Mouse (Mus musculus) hindbrain, embryonic 14.5 days (tissue): ENCODE measurements around the gene Cgrrf1. TPM values are rescaled to one million over a fixed set of nuclear protein-coding genes. Genes with fewer than 3 reads are reported as not detected.

Experiments
- ATAC-seq: fragments of 200-750 bp; cut with Nextera tagmentation; 2 replicates; pipeline ENCODE4 v1.8.0; 2017; ENCODE audit warnings: moderate number of reproducible peaks, mild to moderate bottlenecking, moderate TSS enrichment, moderate library complexity; ENCODE audit not compliant: low FRiP score
- DNase-seq: peaks from one replicate; pipeline ENCODE4 v3.0.0-alpha.2; 2015; ENCODE audit warnings: low spot score
- H3K27ac ChIP-seq: fragments of 300-500 bp; sonication (generic); 2 replicates; pipeline ENCODE4 v1.5.1; 2014; ENCODE audit warnings: mild to moderate bottlenecking, moderate library complexity
- H3K27me3 ChIP-seq: fragments of 300-500 bp; sonication (generic); 2 replicates; pipeline ENCODE4 v1.6.1; 2014; ENCODE audit warnings: mild to moderate bottlenecking, low read length, mixed read lengths; ENCODE audit not compliant: control insufficient read depth, insufficient read depth
- H3K36me3 ChIP-seq: fragments of 300-500 bp; sonication (generic); replicated peaks from 2 replicates; pipeline ENCODE4 v1.6.1; 2014; ENCODE audit not compliant: control insufficient read depth, insufficient read depth
- H3K4me1 ChIP-seq: fragments of 300-500 bp; sonication (generic); replicated peaks from 2 replicates; pipeline ENCODE4 v1.6.1; 2014; ENCODE audit warnings: antibody characterized with exemption, low read length, mixed read lengths; ENCODE audit not compliant: control insufficient read depth, insufficient read depth
- H3K4me2 ChIP-seq: fragments of 300-500 bp; sonication (generic); replicated peaks from 2 replicates; pipeline ENCODE4 v1.6.1; 2014; ENCODE audit warnings: mild to moderate bottlenecking, moderate library complexity
- H3K4me3 ChIP-seq: fragments of 300-500 bp; sonication (generic); replicated peaks from 2 replicates; pipeline ENCODE4 v1.5.1; 2014; ENCODE audit warnings: mild to moderate bottlenecking, low read length
- H3K9ac ChIP-seq: fragments of 300-500 bp; sonication (generic); 2 replicates; pipeline ENCODE4 v1.6.1; 2014
- H3K9me3 ChIP-seq: fragments of 300-500 bp; sonication (generic); 2 replicates; pipeline ENCODE4 v1.6.1; 2016; ENCODE audit warnings: low read length; ENCODE audit not compliant: control insufficient read depth
- WGBS: fragments of 180-500 bp; shearing (Covaris S2); extraction: QIAGEN DNeasy Blood & Tissue Kit; methylation state at CpG from one replicate; pipeline ENCODE4 v1.1.7; 2014; 5-methylcytosine and 5-hydroxymethylcytosine counted together
- polyA plus RNA-seq: library from polyadenylated mRNA; unstranded; fragments of >200 nt; fragmentation: Nextera tagmentation; extraction: Ambion mirVana; gene quantifications from 2 replicates; pipeline ENCODE4 v1.2.1, GENCODE M21; 2014

Cgrrf1 gene
- polyA plus RNA-seq, 1 experiment from 2014 or later: 21.3 TPM

- no peaks in the 10 kb centered on the region for H3K4me1 ChIP-seq
- no peak for DNase-seq
- no peak overlapping the region for H3K27ac ChIP-seq
- no peaks in the 10 kb centered on the region for H3K9me3 ChIP-seq
- H3K4me2 ChIP-seq: no peak overlapping the region
- no peaks in the 10 kb centered on the region for H3K27me3 ChIP-seq
- no peak overlapping the region for H3K4me3 ChIP-seq
- H3K9ac ChIP-seq: no peak overlapping the region
- ATAC-seq: no peak
- peaks cover 1% of the 10 kb centered on the region; the same call in 1 of the 2 replicates for H3K36me3 ChIP-seq
- WGBS: 92% methylated on average over 5 of the region's 5 CpGs
Measured at GRCm38 (mm10) chr14:46794157-46794556, 37.8 kb upstream of the Cgrrf1 start.

GRCm38 (mm10) chr14:46800684-46801345 lies 31.1 kb upstream of the Cgrrf1 start:
- no peaks in the 10 kb centered on the region for H3K27me3 ChIP-seq
- no peak overlapping the region for H3K4me2 ChIP-seq
- no peak overlapping the region for H3K27ac ChIP-seq
- DNase-seq (peak; percentile 9), ATAC-seq (no peak)
- 91% methylated on average over 3 of the region's 3 CpGs for WGBS
- no peaks in the 10 kb centered on the region for H3K4me1 ChIP-seq
- H3K36me3 ChIP-seq: peaks cover 18% of the 10 kb centered on the region; the same call in 1 of the 2 replicates
- H3K9ac ChIP-seq: no peak overlapping the region
- H3K9me3 ChIP-seq: no peaks in the 10 kb centered on the region
- no peak overlapping the region for H3K4me3 ChIP-seq

DNA sequence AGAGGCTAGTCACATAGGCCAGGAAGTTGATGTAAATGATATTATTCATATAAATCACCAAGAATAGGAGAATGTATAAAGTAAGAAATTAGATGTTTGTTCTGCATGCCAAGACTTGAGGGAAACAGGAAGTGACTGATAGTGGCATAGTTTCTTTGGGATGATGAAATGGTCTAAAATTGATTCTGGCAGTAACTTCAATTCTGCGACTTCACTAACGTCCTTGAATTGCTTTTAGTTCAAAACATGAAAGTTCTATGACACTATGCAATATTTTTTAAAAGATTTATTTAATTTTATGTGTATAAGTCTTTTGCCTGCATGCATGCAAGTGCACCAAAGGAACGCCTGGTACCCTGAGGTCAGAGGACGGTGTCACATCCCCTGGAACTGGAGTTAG lies 28.7 kb upstream of the Cgrrf1 start:
- Histone ChIP-seq H3K9ac (no peak overlapping the region), H3K27ac (no peak overlapping the region), H3K4me3 (no peak overlapping the region), H3K4me2 (no peak overlapping the region), H3K4me1 (no peaks in the 10 kb centered on the region), H3K27me3 (no peaks in the 10 kb centered on the region), H3K36me3 (peaks cover 18% of the 10 kb centered on the region; the same call in 1 of the 2 replicates), H3K9me3 (no peaks in the 10 kb centered on the region)
- no peak for ATAC-seq
- DNase-seq: peak; percentile 18
- WGBS: 88% methylated on average over 4 of the region's 4 CpGs

GRCm38 (mm10) chr14:46803791-46804190 lies 28.1 kb upstream of the Cgrrf1 start:
- DNase-seq: no peak
- 86% methylated on average over 1 of the region's 1 CpGs for WGBS
- H3K36me3 ChIP-seq: peaks cover 24% of the 10 kb centered on the region; the same call in 1 of the 2 replicates

GRCm38 (mm10) chr14:46806186-46806585 lies 25.7 kb upstream of the Cgrrf1 start:
- ATAC-seq: no peak
- Histone ChIP-seq H3K4me3 (no peak overlapping the region), H3K9me3 (no peaks in the 10 kb centered on the region), H3K4me2 (no peak overlapping the region), H3K9ac (no peak overlapping the region), H3K27me3 (no peaks in the 10 kb centered on the region), H3K4me1 (no peaks in the 10 kb centered on the region), H3K27ac (no peak overlapping the region), H3K36me3 (peaks cover 35% of the 10 kb centered on the region)
- WGBS: 88% methylated on average over 5 of the region's 5 CpGs
- no peak for DNase-seq

More at GRCm38 (mm10) chr14:46803791-46804190, 28.1 kb upstream of the Cgrrf1 start:
- H3K9ac ChIP-seq: no peak overlapping the region
- no peak for ATAC-seq
- H3K4me3 ChIP-seq: no peak overlapping the region
- H3K4me2 ChIP-seq: no peak overlapping the region
- no peaks in the 10 kb centered on the region for H3K27me3 ChIP-seq
- H3K4me1 ChIP-seq: no peaks in the 10 kb centered on the region
- no peaks in the 10 kb centered on the region for H3K9me3 ChIP-seq
- no peak overlapping the region for H3K27ac ChIP-seq

DNA sequence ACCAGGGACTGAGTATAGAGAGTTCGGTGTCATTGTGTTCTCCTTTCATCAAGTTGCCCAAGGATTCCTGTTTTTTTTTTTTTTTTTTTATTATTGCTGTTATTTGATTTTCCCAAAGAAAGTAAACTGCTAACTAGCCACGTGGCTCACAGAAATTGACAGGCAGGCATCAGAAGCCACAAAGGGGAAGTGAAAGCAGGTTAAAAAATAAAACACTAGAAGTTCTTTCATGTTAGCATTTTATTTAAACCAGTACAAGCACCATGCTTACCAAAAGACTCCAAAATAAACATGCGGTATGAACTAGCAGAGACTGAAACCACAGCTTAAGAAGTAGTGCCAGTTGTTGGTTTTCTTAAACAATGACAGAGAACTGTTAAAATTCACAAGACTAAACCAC lies 24.0 kb upstream of the Cgrrf1 start:
- no peak overlapping the region for H3K4me2 ChIP-seq
- 77% methylated on average over 3 of the region's 3 CpGs for WGBS
- H3K9ac ChIP-seq: no peak overlapping the region
- no peaks in the 10 kb centered on the region for H3K4me1 ChIP-seq
- H3K9me3 ChIP-seq: no peaks in the 10 kb centered on the region
- no peak for ATAC-seq
- H3K36me3 ChIP-seq: peaks cover 46% of the 10 kb centered on the region
- no peak overlapping the region for H3K4me3 ChIP-seq
- H3K27me3 ChIP-seq: no peaks in the 10 kb centered on the region
- DNase-seq: no peak
- no peak overlapping the region for H3K27ac ChIP-seq

DNA sequence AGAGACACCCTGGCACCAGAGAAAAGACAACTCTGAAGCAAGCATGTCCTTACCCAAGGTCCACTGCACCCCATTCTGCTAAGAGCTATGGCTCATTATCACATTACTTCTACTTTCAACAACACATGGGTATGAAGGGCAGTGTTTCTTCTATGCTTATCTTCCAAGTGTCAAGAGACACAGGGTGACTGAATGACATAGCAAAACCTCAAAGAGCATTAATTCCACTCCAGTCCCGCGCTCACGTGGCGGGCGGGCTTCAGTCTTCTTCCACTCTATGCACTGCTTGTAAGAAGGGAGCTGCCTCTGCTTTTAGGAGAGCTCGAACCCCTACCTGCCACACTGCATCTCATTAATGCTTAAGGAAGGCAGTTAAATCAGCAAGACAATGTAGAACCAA lies 16.3 kb upstream of the Cgrrf1 start:
- no peak overlapping the region for H3K27ac ChIP-seq
- WGBS: 86% methylated on average over 6 of the region's 6 CpGs
- H3K27me3 ChIP-seq: no peaks in the 10 kb centered on the region
- no peak overlapping the region for H3K4me3 ChIP-seq
- ATAC-seq: no peak
- no peak overlapping the region for H3K4me2 ChIP-seq
- peaks cover 61% of the 10 kb centered on the region for H3K36me3 ChIP-seq
- peaks cover 13% of the 10 kb centered on the region for H3K4me1 ChIP-seq
- H3K9me3 ChIP-seq: no peaks in the 10 kb centered on the region
- DNase-seq: no peak
- no peak overlapping the region for H3K9ac ChIP-seq

GRCm38 (mm10) chr14:46816916-46817622 lies 14.9 kb upstream of the Cgrrf1 start:
- WGBS: 95% methylated on average over 8 of the region's 8 CpGs
- Histone ChIP-seq H3K36me3 (peaks cover 47% of the 10 kb centered on the region), H3K9me3 (no peaks in the 10 kb centered on the region), H3K4me1 (peaks cover 20% of the 10 kb centered on the region), H3K4me2 (no peak overlapping the region), H3K27ac (no peak overlapping the region), H3K9ac (no peak overlapping the region), H3K27me3 (no peaks in the 10 kb centered on the region), H3K4me3 (no peak overlapping the region)
- no peak for ATAC-seq
- DNase-seq: no peak

DNA sequence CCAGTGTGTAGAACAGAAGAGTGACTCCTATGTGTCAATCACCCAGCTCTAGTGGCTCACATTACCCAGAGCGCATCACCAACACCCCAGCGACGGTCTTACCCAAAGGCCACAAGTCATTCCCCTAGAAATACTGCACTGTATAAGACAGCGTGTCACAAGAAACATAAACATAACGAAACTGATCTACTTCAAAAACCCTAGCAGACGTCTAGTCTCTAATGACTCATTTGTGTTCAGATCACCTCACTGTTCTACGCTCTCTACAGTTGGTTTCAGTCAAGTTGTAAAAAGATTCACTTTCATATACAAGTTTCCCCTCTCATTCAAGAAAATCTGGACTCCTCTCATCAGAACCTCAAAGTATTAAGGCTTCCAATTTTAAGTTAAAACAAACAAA lies 13.2 kb upstream of the Cgrrf1 start:
- no peak overlapping the region for H3K9ac ChIP-seq
- peaks cover 33% of the 10 kb centered on the region for H3K36me3 ChIP-seq
- ATAC-seq (no peak), DNase-seq (no peak)
- no peaks in the 10 kb centered on the region for H3K9me3 ChIP-seq
- H3K4me1 ChIP-seq: peaks cover 20% of the 10 kb centered on the region
- peaks cover 6% of the 10 kb centered on the region; the same call in 1 of the 2 replicates for H3K27me3 ChIP-seq
- no peak overlapping the region for H3K27ac ChIP-seq
- H3K4me3 ChIP-seq: no peak overlapping the region
- H3K4me2 ChIP-seq: no peak overlapping the region
- 96% methylated on average over 7 of the region's 7 CpGs for WGBS
